Mouse (Mus musculus): ENCODE data around the gene Aldh1a1.

- TF ChIP-seq E2F4 (IDR thresholded peaks at IDR 0.05; ENCODE audit: insufficient replicate concordance, low read depth, low read length) = no peak
- no peak for TF ChIP-seq MYC (IDR thresholded peaks at IDR 0.05; ENCODE audit: low read depth, low read length)
- no peak for TF ChIP-seq CTCF (conservative IDR thresholded peaks at IDR 0.05 in 1 of 2, IDR thresholded peaks at IDR 0.05 in 1 of 2; ENCODE audit: low read depth in 2 of 2, low read length in 2 of 2)
- no peak for TF ChIP-seq POLR2A (IDR thresholded peaks at IDR 0.05; ENCODE audit: low read depth, low read length)
- no peak for TF ChIP-seq MEF2A (IDR thresholded peaks at IDR 0.05; ENCODE audit: borderline replicate concordance, low read depth, low read length)
- no peak for TF ChIP-seq PAX5 (IDR thresholded peaks at IDR 0.05; ENCODE audit: low read length)
These were observed 129.9 kb downstream of the Aldh1a1 start for GRCm38 (mm10) chr19:20622434-20622833.

Measured in CH12.LX (cell line).